Mouse (Mus musculus): ENCODE results near the gene Hdlbp.
A peak's percentile ranks its signal among the peaks of the same experiment; 100 is the strongest.

Hdlbp gene

DNA sequence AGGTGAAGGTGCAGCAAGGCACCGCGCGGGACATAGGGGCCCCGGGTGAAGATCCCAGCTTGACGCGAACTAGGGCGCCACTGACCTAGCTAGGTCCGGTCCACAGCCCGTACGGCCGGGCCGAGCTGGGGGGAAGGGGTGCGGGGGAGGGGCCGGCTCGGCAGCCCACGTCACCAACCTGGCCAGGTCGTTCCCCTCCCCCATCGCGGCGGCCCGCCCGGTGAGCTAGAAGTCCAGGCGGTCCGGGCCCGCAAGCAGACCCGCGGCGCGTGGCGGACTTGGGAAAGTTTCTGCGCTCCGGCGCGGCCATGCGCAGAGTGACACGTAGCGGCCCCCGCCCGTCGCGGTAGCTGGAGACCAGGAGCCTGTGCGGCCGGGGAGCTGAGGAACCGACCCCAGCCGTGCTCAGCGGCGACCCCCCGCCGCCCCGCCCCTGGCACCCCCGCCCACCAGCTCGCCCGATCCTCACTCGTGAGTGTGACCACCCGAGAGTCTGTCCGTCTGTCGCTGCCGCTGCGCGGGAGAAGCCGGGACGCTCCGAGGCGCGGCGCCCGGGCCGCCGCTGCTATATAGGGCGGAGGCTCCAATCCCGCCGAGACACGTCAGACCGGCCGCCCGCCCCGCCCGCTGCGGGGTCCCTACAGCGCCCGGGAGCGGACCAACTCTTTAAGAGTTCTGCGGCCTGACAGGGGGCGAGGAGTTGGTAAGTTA, 33.3 kb downstream of the Hdlbp start:
- peak; percentile 87 for DNase-seq

- peak; percentile 82 for DNase-seq
Measured at GRCm38 (mm10) chr1:93444405-93445110, 34.1 kb downstream of the Hdlbp start.

GRCm38 (mm10) chr1:93439321-93439720, 39.3 kb downstream of the Hdlbp start:
- no peak for DNase-seq

DNA sequence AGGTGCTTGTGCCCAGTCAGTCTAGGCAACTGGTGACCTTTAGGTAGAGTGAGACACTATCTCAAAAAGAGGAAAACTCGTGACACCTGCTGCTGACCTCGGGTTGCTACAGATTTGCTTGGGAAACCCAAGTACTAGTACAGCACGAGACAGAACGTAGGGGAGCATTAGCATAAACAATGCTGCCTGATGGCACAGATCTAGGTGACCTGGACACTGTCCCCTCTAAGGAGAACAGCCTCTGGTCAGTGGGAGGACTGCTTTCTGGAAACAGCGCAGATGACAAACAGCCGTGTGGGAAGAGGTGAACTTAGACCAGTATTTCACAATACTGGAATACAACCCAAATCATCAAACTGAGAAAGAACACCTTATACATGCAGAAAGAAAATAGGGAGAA, 46.5 kb downstream of the Hdlbp start:
- no peak for DNase-seq

GRCm38 (mm10) chr1:93403403-93403802, 75.2 kb downstream of the Hdlbp start:
- DNase-seq: no peak

DNA sequence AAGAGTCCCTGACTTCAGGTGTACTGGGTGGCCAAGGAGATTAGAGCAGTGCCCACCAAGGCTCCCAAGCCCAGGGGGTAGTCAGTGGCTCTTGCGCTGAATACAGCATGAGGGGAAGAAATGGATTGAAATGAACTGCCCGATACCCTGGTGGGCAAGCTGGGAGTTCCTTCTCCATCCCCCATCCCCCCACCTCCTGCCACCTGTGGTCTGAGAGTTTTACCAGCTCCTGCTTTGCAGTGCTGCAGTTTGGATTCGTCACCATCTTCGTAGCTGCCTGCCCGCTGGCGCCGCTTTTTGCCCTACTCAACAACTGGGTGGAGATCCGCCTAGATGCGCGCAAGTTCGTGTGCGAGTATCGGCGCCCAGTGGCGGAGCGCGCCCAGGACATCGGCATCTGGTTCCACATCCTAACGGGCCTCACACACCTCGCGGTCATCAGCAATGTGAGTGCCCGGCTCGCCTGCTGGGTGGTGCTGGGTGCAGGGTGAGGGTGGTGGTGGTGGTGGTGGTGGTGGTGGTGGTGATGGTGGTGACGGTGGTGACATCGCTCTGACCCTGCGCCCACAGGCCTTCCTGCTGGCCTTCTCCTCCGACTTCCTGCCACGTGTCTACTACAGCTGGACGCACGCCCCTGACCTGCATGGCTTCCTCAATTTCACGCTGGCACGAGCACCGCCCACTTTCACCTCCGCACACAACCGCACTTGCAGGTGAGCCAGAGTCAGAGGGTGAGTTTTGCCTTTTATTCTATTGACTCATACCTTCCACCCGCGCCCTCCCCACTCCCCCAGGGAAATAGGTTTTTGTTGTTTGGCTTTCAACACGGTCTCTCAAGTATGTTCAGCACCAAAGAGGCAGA, 77.2 kb downstream of the Hdlbp start:
- DNase-seq: no peak

DNA sequence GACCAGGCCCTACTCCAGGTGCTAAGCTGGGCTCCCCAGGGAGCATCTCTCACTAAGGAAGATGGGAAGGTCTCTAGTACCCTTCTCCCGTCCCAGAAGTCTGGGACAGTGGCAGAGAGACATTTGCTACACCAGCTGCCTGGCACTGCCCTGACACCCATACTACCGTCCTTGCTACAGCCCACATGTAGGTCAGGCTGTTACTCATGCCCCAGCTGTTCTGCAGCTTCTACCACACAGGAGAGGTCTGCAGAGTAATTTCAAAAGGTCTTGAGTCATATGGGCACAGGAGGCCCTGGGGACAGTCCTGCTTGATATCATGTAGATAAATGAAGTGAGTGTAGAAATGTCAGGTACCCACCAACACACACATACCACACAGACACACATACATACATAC, 89.7 kb downstream of the Hdlbp start:
- DNase-seq: no peak

DNA sequence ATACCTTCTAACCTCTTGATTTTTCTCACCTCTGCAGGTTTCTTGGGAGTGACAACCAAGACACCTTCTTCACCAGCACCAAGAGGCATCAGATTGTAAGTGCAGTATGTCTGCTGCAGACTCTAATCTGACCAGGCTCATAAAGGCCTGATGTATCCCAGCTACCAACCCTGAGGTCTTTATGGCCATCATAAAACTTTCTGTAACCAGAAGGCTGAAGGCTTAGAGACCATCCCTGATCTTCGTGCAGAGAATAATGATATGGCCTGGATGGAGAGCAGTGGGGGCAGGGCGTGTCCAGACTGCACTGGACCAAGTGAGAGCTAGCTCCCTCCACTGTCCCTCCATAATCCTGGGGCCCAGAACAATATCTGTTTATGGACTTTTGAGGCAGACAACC, 91.4 kb downstream of the Hdlbp start:
- no peak for DNase-seq

GRCm38 (mm10) chr1:93379117-93379516, 99.5 kb downstream of the Hdlbp start:
- DNase-seq: no peak

DNA sequence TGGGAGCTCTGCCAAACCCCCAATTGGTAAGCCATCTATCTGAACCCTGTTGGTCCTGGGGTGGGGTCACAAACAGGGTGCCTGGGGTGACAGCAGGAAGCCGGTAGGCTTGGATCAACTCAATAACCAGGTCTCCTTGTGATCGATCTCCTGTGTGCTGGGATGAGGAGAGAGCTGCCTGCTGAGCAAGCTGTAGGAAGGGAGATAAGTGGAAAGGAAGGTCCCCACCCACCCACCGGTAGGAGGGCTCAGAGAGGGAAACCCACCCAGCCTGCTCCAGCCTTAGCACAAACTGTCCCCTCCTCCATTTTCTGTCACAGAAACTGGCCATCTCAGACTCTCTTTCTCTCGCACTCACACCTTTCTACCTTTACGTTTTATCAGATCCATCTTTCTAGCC, 101.3 kb downstream of the Hdlbp start:
- no peak for DNase-seq

GRCm38 (mm10) chr1:93373665-93374064, 105.0 kb downstream of the Hdlbp start, which contains the start of gene Ano7:
Gene Ano7 (plus strand): TSS chr1:93373930.
- no peak for DNase-seq

DNA sequence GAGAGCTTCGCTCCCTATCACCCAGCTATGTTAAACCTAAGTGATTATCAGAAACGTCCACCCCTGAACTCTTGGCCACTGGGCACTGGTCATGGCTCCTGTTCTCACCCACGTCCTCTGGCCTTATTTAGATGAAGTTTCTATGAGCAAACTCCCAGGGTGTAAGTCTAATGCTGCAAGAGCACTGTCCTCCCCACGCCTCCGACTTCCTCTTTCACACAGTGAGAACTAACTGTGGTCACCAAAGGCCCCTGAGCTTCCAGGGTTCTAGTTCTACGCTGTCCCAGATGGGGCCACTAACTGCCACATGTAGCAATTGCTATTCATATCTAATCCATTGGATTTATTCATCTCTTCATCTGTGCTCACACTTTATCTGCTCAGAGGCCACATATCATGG, 113.0 kb downstream of the Hdlbp start:
- DNase-seq: no peak

DNA sequence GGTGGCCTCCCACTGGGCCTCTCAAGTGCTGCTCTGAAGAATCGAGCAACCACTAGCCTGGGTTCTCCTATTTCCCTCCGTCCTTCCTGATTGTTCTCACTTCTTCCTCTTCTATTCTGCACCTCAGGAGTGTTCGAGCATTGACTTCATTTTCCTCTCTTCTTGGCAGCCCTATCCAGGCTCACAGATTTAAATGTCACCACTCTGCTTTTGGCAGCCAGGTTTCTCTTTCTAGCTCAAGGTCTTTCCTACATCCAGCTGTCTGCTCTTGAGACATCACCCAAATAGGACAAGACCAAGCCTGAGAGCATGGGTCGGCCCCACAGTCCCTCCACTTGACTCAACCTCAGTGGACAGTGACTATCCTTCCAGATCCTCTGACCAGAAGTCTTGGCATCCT, 116.0 kb downstream of the Hdlbp start:
- no peak for DNase-seq

Measured in liver (tissue).